Mouse (Mus musculus) mature B cell (primary cell): ENCODE results near the gene Sema6d.

ENCODE experiments used
- in situ Hi-C: fragments of 300-500 bp; cut with MboI; formaldehyde crosslinking; loops from 2 replicates; pipeline ENCODE4 v1.14.3; 2019

Gene Sema6d

DNA sequence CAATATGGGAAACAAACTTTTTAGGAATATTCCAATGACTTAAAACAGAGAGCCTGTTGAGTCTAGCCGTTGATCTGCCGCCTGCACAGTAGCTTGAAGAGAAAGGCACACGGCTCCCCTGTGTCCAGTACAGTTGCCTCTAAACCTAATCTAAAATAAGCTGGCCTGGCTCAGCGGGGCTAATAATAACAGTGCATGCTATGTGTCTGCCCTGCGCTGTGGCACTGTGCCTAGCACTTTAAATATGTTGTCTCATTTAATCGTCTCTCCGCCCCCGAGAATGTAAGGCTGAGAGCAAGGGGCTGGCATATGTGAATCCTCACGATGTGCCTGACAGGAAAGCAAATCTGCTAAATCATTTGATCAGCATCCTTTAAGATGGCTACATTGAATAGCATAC, 527.7 kb downstream of the Sema6d start:
- in situ Hi-C loops = no loop called here

DNA sequence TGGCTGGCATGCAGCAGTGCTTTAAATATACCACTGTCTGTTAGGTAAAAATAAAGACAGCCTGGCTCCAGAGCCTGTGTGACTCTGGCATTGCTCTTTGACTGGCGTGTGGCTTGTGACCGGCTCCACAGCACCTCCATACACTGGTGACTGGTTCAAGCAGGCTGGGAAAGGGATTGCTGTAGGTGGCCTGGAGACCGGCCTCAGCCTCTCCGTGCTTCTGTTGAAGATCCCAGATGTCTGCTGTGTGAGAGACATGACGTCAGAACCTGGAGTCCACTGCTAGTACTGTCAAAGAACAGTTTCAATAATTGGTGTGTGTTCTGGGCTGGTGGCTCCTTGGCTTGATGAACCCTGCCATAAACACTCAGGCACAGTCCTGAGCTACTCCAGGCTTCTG, 528.3 kb downstream of the Sema6d start:
- in situ Hi-C loops = no loop called here

DNA sequence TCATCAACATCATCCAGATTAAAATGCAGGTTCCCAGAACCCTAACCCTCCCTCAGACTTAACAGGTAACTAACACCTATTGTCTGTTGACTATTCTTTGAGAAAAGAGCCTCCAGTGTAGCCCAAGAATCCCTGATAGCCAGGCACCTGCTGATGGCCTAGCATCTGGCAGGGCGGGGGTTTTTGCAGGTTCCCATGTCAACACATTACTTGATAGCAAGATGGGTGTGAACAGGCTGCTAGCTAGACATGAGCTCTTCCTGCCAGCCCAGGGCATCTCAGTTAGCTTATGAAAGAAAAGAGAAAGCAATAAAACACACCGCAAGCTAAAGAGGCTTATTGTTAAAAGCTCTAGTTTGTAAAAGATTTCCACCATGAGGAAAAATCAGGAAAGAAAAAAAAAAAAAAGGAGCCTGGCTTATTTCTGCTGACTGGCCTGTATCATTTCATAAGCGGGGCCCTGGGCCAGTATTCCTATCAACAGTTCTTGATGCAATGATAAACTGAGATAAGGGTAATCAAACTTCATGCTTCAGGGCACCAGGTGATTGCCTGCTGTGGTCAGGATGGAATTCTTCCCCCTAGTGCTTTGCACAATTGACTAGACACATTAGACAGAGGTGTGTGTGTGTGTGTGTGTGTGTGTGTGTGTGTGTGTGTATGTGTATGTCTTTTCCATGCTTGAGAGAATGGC, 528.9 kb downstream of the Sema6d start:
- in situ Hi-C loops = no loop called here

DNA sequence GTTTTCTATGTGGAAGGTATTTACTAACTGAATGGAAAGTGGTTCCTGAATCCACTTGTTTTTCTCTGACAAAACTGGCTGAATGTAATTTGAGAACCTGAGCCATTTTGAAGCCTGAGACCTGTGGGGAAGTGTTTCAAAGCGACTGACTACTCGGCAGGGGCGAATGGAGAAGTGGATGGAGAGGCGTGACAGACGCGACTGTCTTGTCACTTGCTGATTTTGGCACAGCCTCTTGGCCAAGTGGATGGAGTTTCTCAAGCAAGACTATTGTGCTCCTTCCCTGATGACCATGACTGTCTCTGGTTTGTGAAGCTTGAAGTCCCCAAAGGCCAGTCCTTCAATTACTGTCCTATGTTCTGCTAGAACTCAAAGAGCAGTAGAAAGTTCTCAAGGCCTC, 530.7 kb downstream of the Sema6d start:
- in situ Hi-C loops = no loop called here

DNA sequence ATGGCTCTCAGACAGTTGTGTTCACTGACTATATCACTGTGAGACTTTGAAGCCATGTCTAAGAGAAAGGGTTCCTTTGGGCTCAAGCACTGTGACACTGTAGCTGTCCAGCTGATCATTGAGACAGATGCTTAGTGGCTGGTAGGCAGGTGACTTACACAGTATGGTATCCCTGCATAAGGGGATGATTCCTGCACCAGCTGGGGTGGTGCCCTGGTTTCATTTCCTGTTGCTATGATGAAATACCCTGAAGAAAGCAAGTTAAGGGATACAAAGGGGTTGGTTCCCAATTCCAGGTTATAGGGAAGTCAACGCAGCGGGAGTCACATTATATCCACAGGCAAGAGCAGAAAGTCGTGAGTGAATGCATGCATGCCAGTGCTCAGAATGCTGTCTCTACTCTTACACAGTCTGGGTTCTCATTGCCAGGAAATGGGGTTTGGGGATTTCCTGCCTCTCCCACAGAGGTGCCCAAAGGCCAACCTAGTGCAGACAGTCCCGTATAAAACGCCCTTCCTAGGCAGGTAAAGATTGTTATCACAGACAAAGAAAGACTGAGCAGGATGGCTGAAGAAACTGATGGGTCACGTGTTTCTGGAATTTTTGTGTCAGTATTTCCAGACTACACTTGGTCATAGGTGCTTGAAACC, 532.3 kb downstream of the Sema6d start:
- in situ Hi-C loops = no loop called here

DNA sequence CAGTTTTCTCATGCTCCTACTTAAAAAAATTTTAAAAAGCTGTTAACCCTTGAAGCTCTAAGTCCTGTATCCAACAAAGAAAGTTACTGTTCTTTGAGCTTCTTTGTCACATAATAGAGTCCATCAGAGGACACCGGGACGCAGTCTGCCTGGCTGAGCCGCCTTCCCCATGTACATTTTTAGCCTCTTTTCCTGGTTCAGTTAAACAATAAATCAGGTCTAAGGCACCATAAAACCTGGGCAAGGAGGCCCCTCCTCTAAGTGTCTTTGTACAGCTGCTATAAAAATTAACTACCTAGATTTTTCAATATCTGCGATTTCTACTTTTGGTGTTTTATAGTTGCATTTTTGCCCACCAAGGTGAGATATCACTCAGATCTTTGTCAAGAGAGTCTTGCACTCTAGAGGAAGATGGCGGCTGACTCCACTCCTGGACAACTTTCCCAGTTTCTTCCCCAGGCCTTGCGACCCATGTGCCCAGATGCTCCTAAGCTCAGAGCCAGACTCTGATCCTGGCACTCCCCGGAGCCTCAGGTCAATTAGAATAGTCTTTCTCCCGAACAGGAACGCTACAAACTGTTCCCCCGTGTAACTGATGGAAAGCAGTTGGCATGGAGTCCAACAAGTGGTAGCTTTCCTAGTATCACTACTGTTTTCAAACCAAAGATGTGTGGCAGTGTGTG, 534.6 kb downstream of the Sema6d start:
- in situ Hi-C loops = no loop called here

DNA sequence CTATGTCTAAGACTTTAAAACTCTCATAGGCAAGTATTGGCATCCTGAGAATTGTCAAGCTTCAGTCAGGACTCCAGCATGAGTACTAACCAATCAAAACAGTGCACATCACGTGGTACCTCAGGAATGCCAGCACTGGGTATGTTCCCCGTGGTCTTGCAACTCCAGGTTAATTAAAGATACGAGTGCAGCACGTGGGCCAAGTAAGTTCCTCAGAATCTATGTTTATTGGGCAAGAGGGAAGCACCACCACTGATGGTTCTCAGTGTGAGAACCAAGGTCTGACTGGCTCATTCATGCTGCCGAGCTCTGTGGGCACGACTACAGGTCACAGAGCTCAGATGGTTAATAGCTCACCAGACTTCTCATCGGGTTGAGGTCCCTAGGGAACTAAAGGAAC, 536.7 kb downstream of the Sema6d start:
- in situ Hi-C loops = no loop called here

DNA sequence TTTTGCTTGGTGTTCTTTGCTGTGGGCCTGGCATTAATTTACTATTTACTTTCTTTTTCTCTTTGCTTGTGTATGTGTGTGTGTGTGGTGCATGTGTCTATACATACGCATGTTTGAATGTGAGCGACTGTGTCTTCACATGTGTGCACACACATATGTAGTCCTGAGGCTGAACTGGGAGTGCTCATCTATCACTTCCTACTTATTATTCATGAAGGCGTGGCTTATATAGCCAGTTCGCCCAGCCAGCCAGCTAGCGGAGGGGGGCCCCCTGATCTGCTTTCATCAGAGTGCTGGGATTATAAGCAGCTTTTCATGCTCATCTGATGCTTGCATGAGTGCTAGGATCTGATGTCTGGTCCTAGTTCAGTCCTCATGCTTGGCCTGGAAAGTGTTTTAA, 537.9 kb downstream of the Sema6d start:
- in situ Hi-C loops = no loop called here

DNA sequence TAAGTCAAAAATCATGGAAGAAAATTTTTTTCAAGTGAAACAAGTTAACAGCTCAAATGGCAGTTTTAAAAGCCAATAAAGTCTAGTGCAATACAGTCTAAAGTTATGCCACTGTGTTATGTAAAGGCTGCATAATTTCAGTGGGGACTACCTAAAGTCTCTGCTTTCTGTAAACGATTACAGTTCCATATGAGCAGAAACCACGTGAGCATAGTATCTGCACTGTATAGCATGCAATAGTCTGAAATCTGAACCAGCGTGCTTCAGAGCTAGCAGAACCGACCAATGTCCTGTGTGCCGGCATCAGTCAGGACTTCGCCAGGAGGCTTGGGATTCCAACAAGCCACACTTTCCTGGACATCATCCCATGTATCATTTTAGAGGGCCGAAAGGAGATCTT, 538.9 kb downstream of the Sema6d start:
- in situ Hi-C loops = no loop called here

DNA sequence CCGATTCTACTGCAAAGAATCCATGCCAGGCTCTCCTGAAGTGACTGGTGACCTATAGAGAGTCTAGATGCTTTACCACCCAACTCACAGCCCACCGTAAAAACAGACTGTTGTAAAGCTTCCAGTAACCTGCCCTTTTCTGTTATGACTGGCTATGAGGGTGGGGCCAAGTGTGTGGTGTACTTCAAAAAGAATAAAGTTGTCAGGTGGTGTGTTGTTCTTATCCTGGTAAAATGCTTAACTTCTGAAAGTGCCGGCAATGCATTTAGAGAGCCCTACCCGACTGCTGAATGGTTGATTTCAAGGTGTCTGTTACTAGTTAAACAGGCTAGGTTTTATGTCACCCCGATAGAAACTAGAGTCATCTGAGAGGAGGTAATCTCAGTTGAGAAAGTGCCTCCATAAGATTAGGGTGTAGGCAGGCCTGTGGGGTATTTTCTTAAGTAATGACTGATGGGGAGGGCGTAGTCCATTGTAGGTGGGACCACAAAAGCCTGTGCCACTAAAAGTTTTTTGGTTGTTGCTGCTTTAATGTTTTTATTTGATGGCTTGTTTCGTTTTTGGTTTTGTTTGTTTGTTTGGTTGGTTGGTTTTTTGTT, 544.7 kb downstream of the Sema6d start:
- in situ Hi-C loops = no loop called here

DNA sequence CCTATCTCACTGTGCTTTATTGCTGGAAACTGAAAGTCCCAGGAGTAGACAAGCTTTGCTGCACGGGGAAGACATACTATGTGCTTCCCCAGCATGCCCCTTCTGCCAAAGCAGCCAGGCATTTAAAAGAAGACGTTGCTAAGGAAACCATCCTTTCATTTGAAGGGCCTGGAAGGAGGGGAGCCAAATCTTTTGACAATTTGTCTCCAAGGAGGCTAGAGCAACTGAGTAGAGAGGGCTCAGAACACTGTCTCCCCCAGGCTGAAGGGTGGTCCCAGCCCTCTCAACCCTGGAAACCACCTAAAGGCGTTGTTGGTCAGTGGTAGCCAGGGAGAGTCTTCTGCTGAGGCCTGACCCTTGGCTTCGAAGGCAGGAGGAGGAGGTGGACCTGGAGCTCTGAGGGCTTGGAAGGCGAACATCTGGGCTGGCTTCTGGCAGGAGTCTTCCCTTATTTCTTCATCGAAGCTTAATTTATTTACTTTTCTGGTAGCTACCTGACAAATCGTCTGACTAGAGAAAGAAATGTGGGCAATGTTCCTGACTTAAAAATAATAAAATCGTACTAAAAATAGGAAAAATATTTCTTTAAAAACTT, 545.6 kb downstream of the Sema6d start:
- in situ Hi-C loops = no loop called here

DNA sequence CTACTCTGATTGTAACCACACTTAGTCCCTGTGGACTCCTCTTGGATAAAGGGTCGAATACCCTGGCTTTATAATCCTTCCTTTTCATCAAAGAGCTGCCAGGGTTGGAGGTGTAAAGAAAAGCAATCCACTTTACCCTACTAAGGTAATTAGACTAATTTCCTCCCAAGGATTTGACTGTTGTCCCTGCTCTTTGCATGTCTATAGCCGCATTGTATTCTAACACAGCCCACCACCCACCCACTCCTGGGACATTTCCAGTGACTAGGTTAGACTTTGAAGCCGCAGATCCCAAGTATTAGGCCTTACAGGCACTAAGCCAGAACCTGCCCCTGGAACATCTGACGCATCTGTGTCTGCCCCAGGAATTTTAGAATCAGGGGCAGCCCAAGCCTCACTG, 547.3 kb downstream of the Sema6d start:
- in situ Hi-C loops = no loop called here

DNA sequence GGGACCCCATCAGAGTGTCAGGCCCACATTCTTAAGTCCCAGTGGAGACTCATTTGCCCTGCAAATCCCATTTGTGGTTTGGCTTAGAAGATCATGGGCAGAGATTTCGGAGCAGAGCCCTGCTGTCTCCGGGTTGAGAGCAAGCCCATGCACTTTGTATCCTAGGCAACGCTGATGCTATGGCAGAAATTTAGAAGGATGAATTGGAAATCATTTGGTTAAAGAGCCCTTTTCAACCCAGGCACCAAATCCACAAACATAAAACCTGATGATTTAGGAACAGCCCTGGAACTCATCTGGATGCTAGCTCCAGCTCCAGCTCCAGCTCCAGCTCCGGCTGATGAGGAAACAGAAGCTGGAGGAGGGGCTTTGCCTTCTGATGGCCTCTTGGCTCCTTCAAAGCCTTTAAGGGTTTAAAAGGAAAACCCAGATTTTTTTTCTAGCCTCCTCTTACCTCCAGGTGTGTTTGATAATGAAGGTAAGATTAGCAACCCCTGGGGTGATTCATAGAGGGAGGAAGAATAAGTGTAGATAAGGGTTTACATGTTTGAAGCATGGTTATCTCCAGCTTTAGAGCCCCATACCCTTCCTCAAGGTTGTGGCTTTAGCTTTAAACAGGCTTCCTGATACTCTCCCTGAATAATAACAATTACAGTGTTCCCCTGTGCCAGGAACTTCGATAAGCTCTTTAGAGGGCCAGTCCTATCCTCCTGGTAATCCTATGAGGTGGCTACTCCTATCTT, 549.6 kb downstream of the Sema6d start:
- in situ Hi-C loops = no loop called here

DNA sequence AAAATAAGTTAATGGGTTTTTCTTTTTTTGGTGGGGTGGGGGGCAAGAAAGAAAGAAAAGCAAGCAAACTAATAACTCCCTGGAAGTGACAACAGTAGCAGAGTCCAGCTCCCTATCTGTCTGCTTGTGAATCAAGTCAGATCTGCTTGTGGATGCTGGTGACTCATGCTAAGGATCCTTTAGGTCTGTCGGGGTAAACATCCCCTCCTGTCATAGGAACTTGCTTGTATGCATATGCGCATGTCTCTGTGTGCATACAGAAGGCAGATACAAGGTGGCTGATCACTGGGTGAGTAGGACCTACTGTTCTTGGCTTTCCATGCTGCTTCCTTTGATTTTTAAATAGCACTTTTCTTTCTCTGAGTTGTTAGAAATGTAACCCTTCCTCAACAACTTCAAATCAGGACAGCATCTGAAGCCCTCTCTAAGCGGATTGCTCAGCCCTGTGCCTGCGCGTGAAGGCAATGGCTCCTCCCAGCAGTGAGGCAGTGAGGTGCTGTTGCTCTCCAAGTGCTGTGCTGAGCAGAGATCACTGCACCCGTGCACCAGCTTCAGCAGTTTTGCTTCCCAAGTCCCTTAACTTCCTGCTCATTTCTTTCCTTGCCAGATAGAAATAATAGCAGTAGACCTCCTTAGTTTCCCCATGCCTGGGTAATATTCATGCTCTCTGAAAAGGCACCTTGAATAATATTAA, 550.9 kb downstream of the Sema6d start:
- in situ Hi-C loops = no loop called here

DNA sequence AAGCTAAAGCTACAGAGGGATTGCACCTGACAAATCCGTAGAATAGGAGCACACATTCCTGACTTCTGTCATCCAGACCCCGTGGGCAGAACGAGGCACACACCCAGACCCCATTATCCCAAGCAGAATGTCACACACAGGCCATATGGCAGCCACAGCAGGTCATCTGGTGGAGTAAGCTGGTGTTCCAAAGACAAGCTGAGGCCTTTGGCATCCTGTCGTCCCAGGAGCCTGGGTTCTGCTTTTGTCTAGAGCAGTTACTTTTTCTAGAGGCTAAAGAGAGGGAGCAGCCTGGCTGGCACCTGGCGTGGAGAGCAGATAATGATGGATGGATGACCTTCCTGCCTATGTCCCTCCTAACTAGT, 551.4 kb downstream of the Sema6d start:
- in situ Hi-C loops = no loop called here

DNA sequence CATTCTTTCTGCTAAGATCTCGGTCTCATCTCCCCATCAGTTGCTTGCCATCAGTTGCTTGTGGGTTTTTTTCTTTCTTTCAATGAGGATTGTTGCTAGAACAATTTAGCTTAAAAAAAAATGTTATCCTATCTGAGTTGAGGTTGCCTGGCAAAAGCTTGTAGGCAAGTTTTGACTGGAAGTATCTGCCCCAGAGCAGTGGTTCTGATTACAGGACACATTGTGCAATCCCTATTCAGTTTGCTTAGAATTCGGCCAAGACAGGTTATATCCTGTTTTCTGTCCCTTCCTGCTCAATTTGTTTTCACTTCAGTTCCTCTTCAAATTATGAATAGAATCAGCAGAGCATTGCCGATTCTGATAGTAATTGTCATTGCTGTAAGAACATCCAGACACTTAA, 552.4 kb downstream of the Sema6d start:
- in situ Hi-C loops = no loop called here

DNA sequence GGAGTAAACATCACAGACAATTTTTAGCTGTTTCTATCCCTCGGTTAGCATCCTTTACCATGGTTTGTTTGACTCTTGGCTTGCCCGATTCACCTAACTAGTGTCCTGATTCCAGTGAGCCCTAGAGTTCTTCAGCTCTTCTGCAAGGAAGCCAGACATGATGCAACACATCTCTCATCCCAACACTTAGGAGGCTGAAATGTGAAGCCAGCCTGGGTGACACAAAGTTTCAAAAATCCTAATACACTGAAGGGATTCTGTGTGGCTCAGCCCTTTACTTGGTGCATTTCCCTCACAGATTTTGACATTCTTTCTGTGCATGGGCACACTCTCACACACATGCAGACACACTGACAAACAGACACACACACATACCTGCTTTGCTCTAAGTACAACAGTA, 560.8 kb downstream of the Sema6d start:
- in situ Hi-C loops = no loop called here

DNA sequence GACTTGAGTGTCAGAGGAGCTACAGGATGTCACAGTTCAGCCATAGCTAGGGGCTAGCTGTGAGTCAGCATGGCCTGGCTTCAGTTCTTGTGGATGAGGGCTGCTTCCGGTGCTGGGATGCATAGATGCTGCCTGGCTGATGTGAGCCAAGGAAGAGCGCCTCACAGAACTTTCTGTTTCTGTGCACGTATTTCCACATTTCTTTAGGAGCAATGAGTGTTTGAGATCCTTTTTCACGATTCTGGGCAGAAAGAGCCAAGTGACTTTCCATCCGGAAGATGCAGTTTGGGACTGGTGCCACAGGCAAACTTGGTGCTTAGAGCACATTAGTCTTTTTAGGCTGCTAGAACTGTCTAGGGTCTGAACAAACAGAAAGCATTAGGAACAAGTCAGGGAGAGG, 561.4 kb downstream of the Sema6d start:
- in situ Hi-C loops = no loop called here

DNA sequence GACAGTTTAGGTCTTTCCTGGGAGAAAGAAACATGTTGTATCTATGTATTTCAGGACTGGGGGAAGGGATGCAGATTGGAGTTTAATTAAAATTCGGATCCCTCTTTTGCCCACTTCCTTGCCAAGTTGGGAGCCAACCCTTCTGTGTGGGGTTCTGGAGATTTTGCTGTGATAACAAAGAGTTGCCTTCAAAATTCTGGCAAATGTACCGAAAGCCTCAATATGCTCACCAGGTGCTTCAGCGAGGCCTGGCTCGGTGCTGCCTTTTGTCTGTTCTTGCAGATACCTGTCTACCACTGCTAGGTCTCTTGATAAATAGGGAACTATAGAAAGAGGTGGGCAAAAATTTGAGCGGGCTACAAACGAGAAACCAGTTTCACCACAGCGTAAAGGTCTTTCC, 563.4 kb downstream of the Sema6d start:
- in situ Hi-C loops = no loop called here

DNA sequence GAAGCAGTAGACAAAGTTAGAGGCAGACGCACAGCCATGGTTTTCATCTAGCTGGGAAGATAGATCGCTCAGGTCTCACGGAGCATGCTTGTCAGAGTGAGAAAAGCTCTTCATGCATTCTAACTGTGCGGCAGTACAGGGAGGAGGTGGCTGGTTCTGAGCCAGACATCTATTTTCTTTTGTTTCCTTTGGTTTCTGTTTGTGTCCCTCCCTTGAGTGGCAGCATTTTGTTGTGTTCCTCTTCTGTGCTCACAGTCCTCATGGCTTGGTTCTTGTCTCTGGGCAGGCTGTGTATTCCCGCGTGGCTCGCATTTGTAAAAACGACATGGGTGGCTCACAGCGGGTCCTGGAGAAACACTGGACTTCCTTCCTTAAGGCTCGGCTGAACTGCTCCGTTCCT, 567.6 kb downstream of the Sema6d start:
- in situ Hi-C loops = no loop called here

DNA sequence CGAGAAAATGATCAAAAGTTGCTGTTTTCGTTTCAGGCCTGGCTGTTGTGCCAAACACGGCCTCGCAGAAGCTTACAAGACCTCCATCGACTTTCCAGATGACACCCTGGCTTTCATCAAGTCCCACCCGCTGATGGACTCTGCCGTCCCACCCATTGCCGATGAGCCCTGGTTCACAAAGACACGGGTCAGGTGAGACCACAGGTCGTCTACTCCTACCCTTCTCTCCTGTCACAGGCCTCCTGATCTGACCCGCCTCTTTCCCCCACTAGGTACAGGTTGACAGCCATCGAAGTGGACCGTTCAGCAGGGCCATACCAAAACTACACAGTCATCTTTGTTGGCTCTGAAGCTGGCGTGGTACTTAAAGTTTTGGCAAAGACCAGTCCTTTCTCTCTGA, 568.6 kb downstream of the Sema6d start:
- in situ Hi-C loops = no loop called here
